Mouse (Mus musculus) macrophage (primary cell): ENCODE results near the gene Large1. TPM values are rescaled to one million over a fixed set of nuclear protein-coding genes. Genes with fewer than 3 reads are reported as not detected.
"Not testable (repeated sequence)": the region's sequence is repeated elsewhere in the genome, so short reads cannot be mapped to it uniquely, and the experiment has no call there.

ENCODE experiments used
- H3K27ac ChIP-seq: fragments of 350-480 bp; formaldehyde crosslinking; 2 replicates; pipeline ENCODE4 v1.9.0; 2021
- H3K36me3 ChIP-seq: fragments of 350-480 bp; formaldehyde crosslinking; 2 replicates; pipeline ENCODE4 v1.9.0; 2021; ENCODE audit errors: inconsistent target
- H3K4me3 ChIP-seq: fragments of 350-480 bp; formaldehyde crosslinking; 2 replicates; pipeline ENCODE4 v1.9.0; 2021; ENCODE audit errors: inconsistent target
- H3K79me2 ChIP-seq: fragments of 350-480 bp; formaldehyde crosslinking; 2 replicates; pipeline ENCODE4 v1.9.0; 2021; ENCODE audit errors: inconsistent target
- WGBS: methylation state at CpG from one replicate; pipeline ENCODE4 v1.1.7; 2026; ENCODE audit warnings: inconsistent platforms; ENCODE audit not compliant: missing documents; 5-methylcytosine and 5-hydroxymethylcytosine counted together
- polyA plus RNA-seq: library from polyadenylated mRNA; stranded (reverse); fragments of 250-400 nt; gene quantifications from 3 replicates; pipeline ENCODE4 v1.2.4, GENCODE M21; 2018; ENCODE audit warnings: inconsistent platforms

Gene Large1
- polyA plus RNA-seq, 1 experiment from 2014 or later = 13.1 TPM

GRCm38 (mm10) chr8:73061410-73061809 is 291.9 kb downstream of the Large1 start:
- Histone ChIP-seq H3K27ac (no peak overlapping the region), H3K79me2 (no peaks in the 10 kb centered on the region), H3K4me3 (no peak overlapping the region), H3K36me3 (no peaks in the 10 kb centered on the region)
- 87% methylated on average over 1 of the region's 1 CpGs for WGBS

- 87% methylated on average over 1 of the region's 1 CpGs for WGBS
- H3K79me2 ChIP-seq = no peaks in the 10 kb centered on the region
Measured at GRCm38 (mm10) chr8:73054726-73055125, 298.6 kb downstream of the Large1 start.

GRCm38 (mm10) chr8:73053878-73054277 is 299.5 kb downstream of the Large1 start:
- Histone ChIP-seq H3K36me3 (no peaks in the 10 kb centered on the region), H3K27ac (no peak overlapping the region), H3K79me2 (no peaks in the 10 kb centered on the region), H3K4me3 (no peak overlapping the region)
- 87% methylated on average over 3 of the region's 3 CpGs for WGBS

More at GRCm38 (mm10) chr8:73054726-73055125, 298.6 kb downstream of the Large1 start:
- Histone ChIP-seq H3K27ac (no peak overlapping the region), H3K4me3 (no peak overlapping the region), H3K36me3 (no peaks in the 10 kb centered on the region)

- Histone ChIP-seq H3K36me3 (no peaks in the 10 kb centered on the region), H3K27ac (no peak overlapping the region), H3K4me3 (no peak overlapping the region), H3K79me2 (no peaks in the 10 kb centered on the region)
- WGBS = 100% methylated on average over 1 of the region's 1 CpGs
Measured at GRCm38 (mm10) chr8:73052414-73052813, 300.9 kb downstream of the Large1 start.

- H3K4me3 ChIP-seq = no peak overlapping the region
- no peaks in the 10 kb centered on the region for H3K79me2 ChIP-seq
- no peak overlapping the region for H3K27ac ChIP-seq
- H3K36me3 ChIP-seq = no peaks in the 10 kb centered on the region
- 100% methylated on average over 3 of the region's 3 CpGs for WGBS
Measured at GRCm38 (mm10) chr8:73048136-73048535, 305.2 kb downstream of the Large1 start.

- no peaks in the 10 kb centered on the region for H3K79me2 ChIP-seq
Measured at GRCm38 (mm10) chr8:73029787-73030186, 323.6 kb downstream of the Large1 start.

GRCm38 (mm10) chr8:73018241-73018640 is 335.1 kb downstream of the Large1 start:
- Histone ChIP-seq H3K36me3 (no peaks in the 10 kb centered on the region), H3K79me2 (no peaks in the 10 kb centered on the region), H3K4me3 (no peak overlapping the region), H3K27ac (no peak overlapping the region)
- WGBS = 100% methylated on average over 1 of the region's 1 CpGs

More at GRCm38 (mm10) chr8:73029787-73030186, 323.6 kb downstream of the Large1 start:
- Histone ChIP-seq H3K4me3 (no peak overlapping the region), H3K36me3 (no peaks in the 10 kb centered on the region), H3K27ac (no peak overlapping the region)

- H3K27ac ChIP-seq = no peak overlapping the region
- WGBS = 93% methylated on average over 1 of the region's 1 CpGs
- H3K79me2 ChIP-seq = no peaks in the 10 kb centered on the region
- H3K36me3 ChIP-seq = no peaks in the 10 kb centered on the region
- H3K4me3 ChIP-seq = no peak overlapping the region
Measured at GRCm38 (mm10) chr8:73017601-73018000, 335.7 kb downstream of the Large1 start.

- WGBS = 100% methylated on average over 2 of the region's 2 CpGs
- Histone ChIP-seq H3K79me2 (no peaks in the 10 kb centered on the region), H3K36me3 (no peaks in the 10 kb centered on the region)
Measured at GRCm38 (mm10) chr8:73016303-73016702, 337.0 kb downstream of the Large1 start.

GRCm38 (mm10) chr8:73007489-73007888 is 345.9 kb downstream of the Large1 start:
- WGBS = 82% methylated on average over 2 of the region's 2 CpGs

More at GRCm38 (mm10) chr8:73016303-73016702, 337.0 kb downstream of the Large1 start:
- H3K27ac ChIP-seq = no peak overlapping the region
- no peak overlapping the region for H3K4me3 ChIP-seq

GRCm38 (mm10) chr8:73003858-73004257 is 349.5 kb downstream of the Large1 start:
- Histone ChIP-seq H3K4me3 (no peak overlapping the region), H3K79me2 (no peaks in the 10 kb centered on the region), H3K36me3 (no peaks in the 10 kb centered on the region), H3K27ac (no peak overlapping the region)
- 57% methylated on average over 2 of the region's 2 CpGs for WGBS

More at GRCm38 (mm10) chr8:73007489-73007888, 345.9 kb downstream of the Large1 start:
- H3K36me3 ChIP-seq = no peaks in the 10 kb centered on the region
- H3K27ac ChIP-seq = no peak overlapping the region
- H3K79me2 ChIP-seq = no peaks in the 10 kb centered on the region
- H3K4me3 ChIP-seq = no peak overlapping the region

- H3K36me3 ChIP-seq = no peaks in the 10 kb centered on the region
- WGBS = 100% methylated on average over 1 of the region's 1 CpGs
- no peaks in the 10 kb centered on the region for H3K79me2 ChIP-seq
- no peak overlapping the region for H3K4me3 ChIP-seq
- no peak overlapping the region for H3K27ac ChIP-seq
Measured at GRCm38 (mm10) chr8:72993831-72994230, 359.5 kb downstream of the Large1 start.

GRCm38 (mm10) chr8:72990425-72990824 is 362.9 kb downstream of the Large1 start:
- no peak overlapping the region for H3K27ac ChIP-seq
- 28% methylated on average over 2 of the region's 2 CpGs for WGBS

GRCm38 (mm10) chr8:72982832-72983231 is 370.5 kb downstream of the Large1 start:
- Histone ChIP-seq H3K4me3 (no peak overlapping the region), H3K79me2 (no peaks in the 10 kb centered on the region), H3K36me3 (no peaks in the 10 kb centered on the region), H3K27ac (no peak overlapping the region)
- WGBS = 93% methylated on average over 1 of the region's 1 CpGs

More at GRCm38 (mm10) chr8:72990425-72990824, 362.9 kb downstream of the Large1 start:
- H3K4me3 ChIP-seq = no peak overlapping the region
- H3K36me3 ChIP-seq = no peaks in the 10 kb centered on the region
- no peaks in the 10 kb centered on the region for H3K79me2 ChIP-seq

- 100% methylated on average over 3 of the region's 3 CpGs for WGBS
- H3K4me3 ChIP-seq = no peak overlapping the region
- no peaks in the 10 kb centered on the region for H3K79me2 ChIP-seq
- H3K36me3 ChIP-seq = no peaks in the 10 kb centered on the region
- H3K27ac ChIP-seq = no peak overlapping the region
Measured at GRCm38 (mm10) chr8:72955074-72955473, 398.3 kb downstream of the Large1 start.

GRCm38 (mm10) chr8:72941393-72941792 is 411.9 kb downstream of the Large1 start:
- H3K4me3 ChIP-seq, H3K36me3 ChIP-seq, H3K27ac ChIP-seq, H3K79me2 ChIP-seq: not testable (repeated sequence)
- WGBS = 94% methylated on average over 6 of the region's 8 CpGs
